Mouse (Mus musculus) ES-E14 (cell line): ENCODE results near the gene Wdfy4. TPM values are rescaled to one million over a fixed set of nuclear protein-coding genes. Genes with fewer than 3 reads are reported as not detected.

Experiments
- DNase-seq: peaks from one replicate; pipeline ENCODE4 v3.0.0-alpha.2; 2013; ENCODE audit warnings: low read depth, low spot score
- H3K27ac ChIP-seq: 2 replicates; pipeline ENCODE4 v1.5.1; 2012; ENCODE audit warnings: low read depth, mild to moderate bottlenecking, low read length, moderate library complexity, mixed read lengths; ENCODE audit not compliant: poor library complexity, insufficient read depth, severe bottlenecking
- H3K36me3 ChIP-seq: 2 replicates; pipeline ENCODE4 v1.6.1; 2012; ENCODE audit warnings: mild to moderate bottlenecking, low read length, moderate library complexity, mixed read lengths; ENCODE audit not compliant: control insufficient read depth, poor library complexity, insufficient read depth, severe bottlenecking
- H3K4me1 ChIP-seq, 2 experiments: fragments of 150-350 bp in 1 of 2; sonication (generic) in 1 of 2; 2 replicates each; pipeline ENCODE4 v1.6.1; 2012; ENCODE audit warnings: low read length in 2 of 2, mild to moderate bottlenecking in 1 of 2, mixed read lengths in 1 of 2; ENCODE audit not compliant: control insufficient read depth in 2 of 2, insufficient read depth in 2 of 2, poor library complexity in 1 of 2
- H3K4me3 ChIP-seq, 2 experiments: fragments of 150-350 bp in 1 of 2; sonication (generic) in 1 of 2; 2 replicates each; pipeline ENCODE4 v1.5.1; 2012; ENCODE audit warnings: low read length in 2 of 2, low read depth in 1 of 2, mild to moderate bottlenecking in 1 of 2, mixed read lengths in 1 of 2; ENCODE audit not compliant: insufficient read depth in 1 of 2, poor library complexity in 1 of 2, severe bottlenecking in 1 of 2
- H3K9ac ChIP-seq: 2 replicates; pipeline ENCODE4 v1.6.1; 2012; ENCODE audit warnings: low read depth, mild to moderate bottlenecking, low read length, mixed read lengths; ENCODE audit not compliant: poor library complexity, insufficient read depth, severe bottlenecking
- H3K9me3 ChIP-seq: fragments of 150-350 bp; sonication (generic); 2 replicates; pipeline ENCODE4 v1.6.1; 2012; ENCODE audit warnings: low read depth, mild to moderate bottlenecking, low read length; ENCODE audit not compliant: control insufficient read depth, insufficient read depth
- CHD2 ChIP-seq: IDR thresholded peaks from 2 replicates; pipeline ENCODE4 v1.6.1; 2014; ENCODE audit warnings: mild to moderate bottlenecking, low read depth, low read length, inconsistent platforms
- HCFC1 ChIP-seq: IDR thresholded peaks from 2 replicates; pipeline ENCODE4 v1.6.1; 2012; ENCODE audit warnings: low read length, inconsistent platforms, borderline replicate concordance; ENCODE audit not compliant: insufficient read depth
- MAFK ChIP-seq: IDR thresholded peaks from 2 replicates; pipeline ENCODE4 v1.6.1; 2014; ENCODE audit warnings: mild to moderate bottlenecking, low read depth, low read length, inconsistent platforms; ENCODE audit not compliant: insufficient read depth
- ZC3H11A ChIP-seq: IDR thresholded peaks from 2 replicates; pipeline ENCODE4 v1.6.1; 2012; ENCODE audit warnings: low read depth, mild to moderate bottlenecking, inconsistent platforms, low read length, borderline replicate concordance
- ZNF384 ChIP-seq: IDR thresholded peaks from 2 replicates; pipeline ENCODE4 v1.6.1; 2012; ENCODE audit warnings: low read depth, low read length, inconsistent platforms
- in situ Hi-C, 2 experiments: fragments of 600-800 bp; cut with MboI; formaldehyde crosslinking; loops; one replicate each; pipeline ENCODE4 v1.15.1; 2025; ENCODE audit warnings: low sequenced_read_pairs in 2 of 2, inconsistent platforms in 1 of 2; ENCODE audit not compliant: unreplicated experiment in 2 of 2
- total RNA-seq: library from RNA; depleted of rRNA; stranded (reverse); fragments of 300-350 nt; gene quantifications from 2 replicates; pipeline ENCODE4 v1.2.3, GENCODE M21; 2012

The Wdfy4 gene
- total RNA-seq, 1 experiment, result 1.1 TPM

DNA sequence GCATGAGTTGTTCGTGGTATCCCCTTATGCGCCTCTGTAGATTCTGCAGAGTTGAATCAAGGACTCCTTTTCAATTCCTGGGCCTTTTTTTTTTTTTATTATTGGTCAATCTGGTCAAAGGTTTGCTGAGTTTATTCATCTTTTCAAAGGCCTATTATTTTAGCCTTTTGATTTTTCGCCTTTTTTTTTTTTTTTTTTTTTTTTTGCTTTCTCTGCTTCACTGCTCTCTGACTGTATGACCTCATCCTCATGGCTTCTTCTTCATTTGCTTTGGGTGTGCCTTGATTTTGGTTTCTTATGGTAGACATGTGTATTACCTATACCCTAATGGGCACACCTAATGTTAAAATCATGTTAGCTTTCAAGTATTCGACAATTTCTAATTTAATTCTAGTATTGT lies 39.9 kb upstream of the Wdfy4 start:
- no peak for TF ChIP-seq CHD2
- no peak for TF ChIP-seq ZC3H11A
- no peak for TF ChIP-seq ZNF384
- no peak for TF ChIP-seq MAFK
- TF ChIP-seq HCFC1, result no peak
- Histone ChIP-seq H3K9ac (no peak overlapping the region), H3K36me3 (no peaks in the 10 kb centered on the region), H3K9me3 (no peaks in the 10 kb centered on the region), H3K27ac (no peak overlapping the region), H3K4me3 (no peak overlapping the region), H3K4me1 (no peaks in the 10 kb centered on the region)
- DNase-seq, result no peak
- in situ Hi-C loops, result no loop called here

- no peak for TF ChIP-seq HCFC1
- no peak for TF ChIP-seq MAFK
- no peak for TF ChIP-seq CHD2
- TF ChIP-seq ZNF384, result no peak
- TF ChIP-seq ZC3H11A, result no peak
- H3K27ac ChIP-seq, result no peak overlapping the region
- in situ Hi-C loops, result loop anchor here in 1 of 2 experiments (5.0 kb wide), 1 partner anchor 86 kb away; no protein-coding TSS in a partner anchor
- H3K36me3 ChIP-seq, result no peaks in the 10 kb centered on the region
- H3K9me3 ChIP-seq, result no peaks in the 10 kb centered on the region
- no peak for DNase-seq
- H3K4me3 ChIP-seq, result no peak overlapping the region
- no peak overlapping the region for H3K9ac ChIP-seq
- H3K4me1 ChIP-seq, result peaks cover 1 to 7% of the 10 kb centered on the region in 2 experiments; a peak in 1 of 4 replicates
Observed at GRCm38 (mm10) chr14:33216343-33217208, 31.3 kb upstream of the Wdfy4 start.

- no peak overlapping the region for H3K4me3 ChIP-seq
- H3K36me3 ChIP-seq, result no peaks in the 10 kb centered on the region
- H3K9ac ChIP-seq, result no peak overlapping the region
- H3K27ac ChIP-seq, result no peak overlapping the region
- DNase-seq, result no peak
- in situ Hi-C loops, result loop anchor here in 1 of 2 experiments (5.0 kb wide), 1 partner anchor 87 kb away; no protein-coding TSS in a partner anchor
- peaks cover 1 to 7% of the 10 kb centered on the region in 2 experiments; a peak in 1 of 4 replicates for H3K4me1 ChIP-seq
- TF ChIP-seq ZC3H11A (no peak), MAFK (no peak), ZNF384 (no peak)
- H3K9me3 ChIP-seq, result no peaks in the 10 kb centered on the region
Observed at GRCm38 (mm10) chr14:33215163-33215562, 29.9 kb upstream of the Wdfy4 start.

- Histone ChIP-seq H3K27ac (no peak overlapping the region), H3K36me3 (no peaks in the 10 kb centered on the region), H3K4me3 (no peak overlapping the region), H3K9me3 (no peaks in the 10 kb centered on the region), H3K9ac (no peak overlapping the region), H3K4me1 (peaks cover 1 to 7% of the 10 kb centered on the region in 2 experiments; a peak in 1 of 4 replicates)
- TF ChIP-seq ZC3H11A (no peak), MAFK (no peak), HCFC1 (no peak), ZNF384 (no peak), CHD2 (no peak)
- in situ Hi-C loops, result loop anchor here in 1 of 2 experiments (5.0 kb wide), 1 partner anchor 88 kb away; no protein-coding TSS in a partner anchor
- DNase-seq, result no peak
Observed at GRCm38 (mm10) chr14:33214767-33215128, 29.4 kb upstream of the Wdfy4 start.
